Mouse (Mus musculus) kidney, adult 11 months (tissue): ENCODE data around the gene Capn11.

Experiments used
- DNase-seq: peaks from one replicate; pipeline ENCODE4 v3.0.0; 2022

Capn11 gene

DNA sequence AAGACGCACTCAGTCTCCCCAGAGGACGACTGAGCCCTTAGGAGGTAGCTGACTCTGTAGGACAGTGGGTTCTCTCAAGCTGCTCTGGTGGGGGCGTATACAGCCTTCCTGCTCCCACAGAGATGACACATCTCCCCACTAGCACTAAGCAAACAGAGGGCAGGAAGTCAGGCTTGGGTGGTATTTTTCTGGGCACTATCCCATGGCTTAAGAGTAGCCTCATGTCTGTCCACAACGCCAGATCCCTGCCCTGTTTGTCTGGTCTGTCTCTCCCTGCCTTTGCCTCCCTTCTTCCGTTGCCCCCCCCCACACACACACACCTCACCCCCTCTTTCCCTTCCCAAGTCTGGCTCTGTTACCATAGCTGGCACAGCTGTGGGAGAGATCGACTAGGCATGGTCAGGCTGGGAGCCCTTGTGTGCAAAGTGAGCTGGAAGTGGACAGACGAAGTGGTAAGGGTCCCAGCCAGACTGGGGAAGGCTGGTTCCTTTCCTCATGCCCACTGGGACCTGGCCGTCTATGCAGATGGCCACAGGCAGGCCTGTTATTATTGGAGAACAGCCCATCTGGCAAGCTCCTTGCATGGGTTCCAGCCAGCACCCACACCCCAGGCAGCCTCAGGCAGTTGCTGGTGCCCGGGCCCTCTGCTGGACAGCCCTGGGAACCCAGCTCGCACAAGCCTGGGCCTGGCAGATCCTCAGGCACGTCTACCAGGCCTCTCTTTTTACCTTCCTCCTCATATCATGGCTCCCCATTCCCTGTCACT, 62.3 kb downstream of the Capn11 start:
- peak; percentile 83 for DNase-seq

- no peak for DNase-seq
These were observed 63.3 kb downstream of the Capn11 start for GRCm38 (mm10) chr17:45595736-45596390.

GRCm38 (mm10) chr17:45594881-45595735, 64.0 kb downstream of the Capn11 start:
- DNase-seq, result peak; percentile 64

- no peak for DNase-seq
These were observed 64.9 kb downstream of the Capn11 start for GRCm38 (mm10) chr17:45594195-45594594.

GRCm38 (mm10) chr17:45593479-45593878, 65.6 kb downstream of the Capn11 start:
- no peak for DNase-seq

DNA sequence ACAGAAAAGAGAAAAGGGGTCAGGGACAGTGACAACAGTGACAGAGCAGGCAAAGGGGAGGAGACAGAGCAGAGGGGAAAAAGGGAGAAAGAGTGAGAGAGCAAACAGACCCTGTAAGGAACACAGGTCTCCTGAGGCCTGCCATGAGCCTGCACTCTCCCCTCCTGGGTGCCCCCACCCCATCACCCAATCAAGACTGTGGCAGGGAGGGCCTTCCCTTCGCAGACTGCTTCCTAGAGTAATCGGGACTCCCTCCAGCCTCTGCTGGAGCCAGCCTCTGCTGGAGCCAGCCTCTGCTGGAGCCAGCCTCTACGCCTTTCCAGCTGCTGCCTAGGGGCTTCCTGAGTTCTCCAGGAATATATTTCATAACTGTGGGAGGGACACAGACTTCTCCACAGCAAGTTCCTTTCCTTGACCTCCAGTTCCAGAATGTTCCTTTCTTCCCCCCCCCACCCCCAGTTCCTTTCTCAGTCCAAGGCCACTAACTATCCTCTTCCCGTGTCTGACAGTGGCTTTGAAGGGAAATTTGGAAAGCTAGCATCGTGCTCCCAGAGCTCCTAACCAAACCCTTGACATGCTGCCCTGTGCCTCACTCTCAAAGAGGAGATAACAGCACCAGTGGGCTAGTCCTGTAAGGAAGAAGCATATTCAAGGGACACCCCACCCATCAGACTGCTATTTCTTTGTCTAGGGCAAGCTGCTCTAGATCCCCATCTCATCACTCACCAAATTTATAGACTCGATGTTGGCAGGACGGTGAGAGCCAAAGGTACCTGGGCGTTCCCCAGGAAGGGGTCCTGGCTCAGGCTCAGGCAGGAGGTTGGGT, 66.3 kb downstream of the Capn11 start:
- peak; percentile 59 for DNase-seq

- peak; percentile 61 for DNase-seq
These were observed 67.2 kb downstream of the Capn11 start for GRCm38 (mm10) chr17:45591701-45592605.

- DNase-seq, result peak; percentile 3
These were observed 68.7 kb downstream of the Capn11 start for GRCm38 (mm10) chr17:45590410-45590809.

- DNase-seq, result peak; percentile 15
These were observed 69.3 kb downstream of the Capn11 start for GRCm38 (mm10) chr17:45589844-45590243.

GRCm38 (mm10) chr17:45589236-45589635, 69.9 kb downstream of the Capn11 start:
- no peak for DNase-seq

GRCm38 (mm10) chr17:45588370-45588769, 70.8 kb downstream of the Capn11 start:
- no peak for DNase-seq

DNA sequence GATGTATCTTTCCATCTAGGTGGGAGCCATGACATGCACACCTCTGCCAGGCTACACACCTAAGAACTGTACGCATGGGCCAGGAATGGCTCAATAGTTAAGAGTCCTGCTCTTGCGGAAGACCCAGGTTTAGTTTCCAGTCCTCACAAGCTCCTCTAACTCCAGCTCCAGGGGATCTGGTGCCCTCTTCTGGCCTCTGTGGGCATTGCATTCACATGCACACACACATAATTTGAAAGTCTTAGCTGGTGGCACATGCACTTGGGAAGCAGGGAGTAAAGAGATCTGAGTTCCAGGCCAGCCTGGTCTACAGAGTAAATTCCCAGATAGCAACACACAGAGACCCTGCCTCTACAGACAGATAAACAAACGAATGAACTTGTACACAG, 72.7 kb downstream of the Capn11 start:
- DNase-seq, result no peak

- no peak for DNase-seq
These were observed 73.2 kb downstream of the Capn11 start for GRCm38 (mm10) chr17:45585725-45586448.

- peak; percentile 77 for DNase-seq
These were observed 74.0 kb downstream of the Capn11 start for GRCm38 (mm10) chr17:45584939-45585678.

- DNase-seq, result peak; percentile 85
These were observed 74.8 kb downstream of the Capn11 start for GRCm38 (mm10) chr17:45584096-45584896.

GRCm38 (mm10) chr17:45582715-45583355, 76.3 kb downstream of the Capn11 start:
- DNase-seq, result no peak

- no peak for DNase-seq
These were observed 76.9 kb downstream of the Capn11 start for GRCm38 (mm10) chr17:45582188-45582587.

- DNase-seq, result peak; percentile 65
These were observed 77.5 kb downstream of the Capn11 start for GRCm38 (mm10) chr17:45581567-45581983.
